Mouse (Mus musculus) adrenal gland, postnatal 14 days (tissue): Measurements from ENCODE around the gene Grifin. TPM values are rescaled to one million over a fixed set of nuclear protein-coding genes. Genes with fewer than 3 reads are reported as not detected.
A peak's percentile ranks its signal among the peaks of the same experiment; 100 is the strongest.

ENCODE experiments used
- DNase-seq: peaks from one replicate; pipeline ENCODE4 v3.0.0; 2021; ENCODE audit warnings: mixed read lengths
- total RNA-seq: library from RNA; stranded (reverse); gene quantifications from 2 replicates; pipeline ENCODE4 v1.2.3, GENCODE M21; 2021

The Grifin gene
- total RNA-seq, 1 experiment from 2014 or later = not detected

- no peak for DNase-seq
These were observed 24.4 kb upstream of the Grifin start for GRCm38 (mm10) chr5:140589082-140589774.

GRCm38 (mm10) chr5:140583732-140584368 is 19.0 kb upstream of the Grifin start:
- DNase-seq = no peak

DNA sequence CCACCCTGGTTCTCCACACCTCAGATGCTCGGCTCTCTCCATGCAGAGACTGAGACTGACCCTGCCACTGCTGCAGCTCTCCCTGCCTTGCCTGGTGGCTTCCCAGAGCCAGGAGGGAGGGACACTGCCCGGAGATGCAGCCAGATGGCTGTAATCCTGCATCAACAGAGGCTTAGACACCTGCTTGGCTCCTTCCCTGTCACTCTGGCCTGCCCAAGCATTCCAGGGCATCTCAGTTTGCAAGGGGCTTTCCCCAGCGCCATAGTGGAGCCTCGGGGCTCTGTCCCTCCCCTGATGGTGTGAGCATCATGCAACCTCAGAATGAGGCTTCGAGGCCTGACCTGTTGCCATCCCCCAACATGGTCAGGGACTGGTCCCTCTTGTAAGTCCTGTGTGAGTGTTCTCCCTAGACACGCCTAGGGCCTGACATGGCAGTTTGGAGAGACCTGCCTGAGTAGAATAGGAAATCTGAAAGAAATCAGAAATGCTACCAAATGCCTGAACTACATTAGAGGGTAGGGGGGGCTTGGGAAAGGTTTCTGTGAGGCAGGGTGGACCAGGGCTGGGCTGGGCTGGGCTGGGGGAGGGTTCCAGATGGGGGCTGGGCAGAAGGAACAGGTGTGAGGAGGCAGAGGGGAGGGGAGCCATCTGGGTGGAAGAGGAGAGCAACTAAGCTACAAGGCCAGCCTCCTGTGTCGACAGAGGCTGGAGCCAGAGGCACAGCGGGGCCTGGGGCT is 18.3 kb upstream of the Grifin start:
- DNase-seq = no peak

- no peak for DNase-seq
These were observed 16.7 kb upstream of the Grifin start for GRCm38 (mm10) chr5:140581569-140581968.

DNA sequence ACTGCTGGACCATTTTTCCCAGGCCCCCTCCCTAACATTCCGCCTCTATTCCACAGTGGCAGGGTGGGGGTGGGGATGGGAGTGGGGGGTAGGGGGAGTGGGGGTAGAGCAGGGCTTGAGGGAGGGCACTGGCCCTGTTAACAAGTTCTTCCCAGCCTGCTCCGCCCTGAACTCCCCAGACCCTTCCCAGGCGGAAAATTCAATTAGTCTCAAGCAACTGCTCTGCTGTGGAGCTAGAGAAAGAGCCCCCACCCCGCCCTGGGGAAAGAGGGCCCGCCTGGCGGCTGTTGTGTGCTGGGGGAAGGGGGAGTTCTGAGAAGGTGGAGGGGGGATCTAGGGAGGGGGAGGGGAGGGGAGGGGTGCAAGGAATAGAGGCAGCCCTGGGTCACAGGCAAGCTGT is 14.9 kb upstream of the Grifin start:
- DNase-seq = no peak

DNA sequence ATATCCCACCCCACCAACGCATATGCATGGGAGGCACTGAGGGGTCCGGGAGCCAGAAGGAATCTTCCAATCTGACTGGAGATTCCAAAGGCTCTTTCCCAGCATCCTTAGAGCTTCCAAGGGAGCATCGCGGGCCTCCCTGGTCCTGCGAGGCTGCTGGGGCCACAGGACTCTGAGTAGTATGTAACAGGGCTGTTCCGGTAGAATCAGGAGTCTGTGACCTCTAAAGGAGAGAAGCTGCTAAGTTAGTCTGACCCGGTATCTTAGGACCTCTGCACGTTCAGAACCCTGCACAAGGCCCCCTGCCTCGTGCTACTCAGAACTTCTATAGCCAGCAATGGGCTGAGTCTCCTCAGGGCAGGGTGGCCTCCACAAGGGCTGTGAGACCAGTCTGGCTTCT is 14.3 kb upstream of the Grifin start:
- DNase-seq = no peak

DNA sequence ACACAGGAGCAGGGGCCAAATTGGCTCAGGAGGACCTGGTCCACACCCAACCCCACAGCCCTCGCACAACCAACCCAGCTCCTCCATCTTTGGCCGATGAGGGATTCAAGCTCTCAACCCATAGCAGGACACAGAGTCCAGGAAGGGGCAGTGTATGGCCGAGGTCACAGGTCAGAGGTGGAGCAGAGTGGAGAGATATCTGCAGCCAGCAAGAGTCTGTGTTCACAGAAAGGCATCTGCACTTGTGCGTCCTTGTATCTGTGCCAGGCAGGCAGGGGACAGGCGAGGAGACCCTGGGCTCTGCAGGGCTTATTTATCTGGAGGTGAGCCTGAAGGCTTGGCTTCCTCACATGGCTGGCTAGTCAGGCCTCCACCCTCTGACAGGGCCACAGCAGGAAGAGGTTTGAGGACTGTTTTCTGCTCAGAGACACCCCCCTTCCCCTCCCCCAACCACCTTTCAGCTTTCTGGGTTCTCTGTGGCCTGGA is 10.6 kb upstream of the Grifin start:
- DNase-seq = peak; percentile 40

- DNase-seq = peak; percentile 62
These were observed 7.7 kb upstream of the Grifin start for GRCm38 (mm10) chr5:140572611-140573010.

- peak; percentile 80 for DNase-seq
These were observed 6.8 kb upstream of the Grifin start for GRCm38 (mm10) chr5:140571673-140572072.

GRCm38 (mm10) chr5:140571201-140571600 is 6.3 kb upstream of the Grifin start:
- no peak for DNase-seq

- no peak for DNase-seq
These were observed 5.5 kb upstream of the Grifin start for GRCm38 (mm10) chr5:140570223-140570870.

GRCm38 (mm10) chr5:140569032-140569595 is 4.2 kb upstream of the Grifin start:
- DNase-seq = no peak

GRCm38 (mm10) chr5:140568321-140568970 is 3.6 kb upstream of the Grifin start:
- peak; percentile 78 for DNase-seq

GRCm38 (mm10) chr5:140567751-140568150 is 2.9 kb upstream of the Grifin start:
- no peak for DNase-seq

- peak; percentile 86 for DNase-seq
These were observed 2.5 kb upstream of the Grifin start for GRCm38 (mm10) chr5:140567321-140567720.

GRCm38 (mm10) chr5:140566271-140566670 is 1.4 kb upstream of the Grifin start:
- DNase-seq = no peak

DNA sequence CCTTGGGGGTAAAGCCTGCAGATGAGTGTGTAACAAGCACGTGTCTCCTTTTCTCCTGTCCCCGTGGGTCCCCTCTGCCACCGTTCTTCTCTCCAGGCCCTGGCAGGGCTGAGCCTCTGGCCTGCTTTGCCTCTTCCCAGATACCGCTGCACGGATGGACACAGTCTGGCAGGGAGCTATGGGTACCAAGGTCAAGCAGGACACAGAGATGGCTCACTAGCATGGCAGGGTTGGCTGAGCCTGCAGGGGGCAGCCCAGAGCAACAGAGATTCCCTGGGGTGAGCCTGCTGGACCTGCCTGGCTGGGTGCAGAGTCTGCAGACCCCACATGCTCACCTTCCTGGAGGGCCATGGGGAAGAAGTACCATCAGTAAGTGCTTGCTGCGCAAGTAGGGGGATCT is 985 bp upstream of the Grifin start:
- DNase-seq = peak; percentile 81

- peak; percentile 65 for DNase-seq
These were observed 580 bp upstream of the Grifin start for GRCm38 (mm10) chr5:140565451-140565850.

DNA sequence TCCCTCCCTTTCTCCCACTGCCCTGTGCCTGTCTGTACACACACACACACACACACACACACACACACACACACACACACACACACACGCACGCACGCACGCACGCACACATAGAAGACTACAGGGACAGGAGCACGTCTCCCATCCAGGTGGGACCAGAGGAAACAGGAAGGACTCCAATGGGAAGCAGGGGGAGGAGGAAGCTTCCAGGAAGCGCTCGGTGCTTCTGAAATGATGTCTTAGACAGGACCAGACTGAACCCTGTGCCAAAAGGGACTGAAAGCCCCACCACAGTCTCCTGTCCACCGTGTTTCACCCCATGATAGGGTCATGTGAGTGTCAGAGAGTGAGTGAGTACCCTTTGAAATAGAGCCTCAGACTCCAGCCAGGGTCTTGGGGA is 2.3 kb downstream of the Grifin start:
- no peak for DNase-seq

GRCm38 (mm10) chr5:140556859-140557258 is 8.0 kb downstream of the Grifin start:
- no peak for DNase-seq

DNA sequence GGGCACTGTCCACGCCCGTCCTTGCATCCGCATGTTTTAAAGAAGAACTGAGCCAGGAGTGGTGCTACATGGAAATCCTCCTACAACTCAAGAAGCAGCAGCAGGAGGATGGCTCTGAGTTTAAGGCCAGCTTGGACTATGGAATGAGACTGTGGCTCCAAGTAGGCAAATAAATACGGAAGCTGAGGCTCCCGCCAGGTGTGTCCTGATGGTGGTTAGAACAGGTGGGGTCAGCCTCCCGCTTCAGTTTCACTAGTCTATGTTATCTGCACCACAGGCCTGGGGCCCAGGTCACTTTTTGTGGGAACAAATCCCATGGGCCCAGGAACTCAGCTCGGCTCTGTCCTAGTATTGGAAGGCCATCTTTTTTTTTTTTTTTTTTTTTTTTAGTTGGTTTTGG is 11.2 kb downstream of the Grifin start:
- no peak for DNase-seq
